Comparison of ENCODE assay signal across 19 mouse cellular contexts in the genomic region with DNA sequence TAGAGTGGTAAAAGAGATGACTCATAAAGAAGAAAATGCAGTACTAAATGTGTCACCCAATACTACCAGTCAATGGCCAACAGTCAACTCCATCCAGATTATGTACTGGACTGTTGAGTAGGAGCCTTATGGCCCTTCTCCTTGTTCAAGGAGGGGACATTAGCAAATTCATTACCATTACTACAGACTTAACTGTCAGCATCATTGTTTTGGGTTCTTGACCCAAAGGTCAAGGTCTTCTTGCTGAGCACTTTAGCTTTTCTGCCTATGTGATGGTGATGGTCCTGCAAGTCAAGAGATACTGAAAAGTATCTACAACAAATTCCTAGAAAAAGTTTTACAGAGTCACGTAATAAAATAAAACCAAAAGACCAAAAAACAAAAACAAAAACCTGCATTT.
A peak's percentile ranks its signal among the peaks of the same experiment; 100 is the strongest.
DNase-seq lines count a peak whose midpoint lies in the region; ATAC-seq and TF ChIP-seq lines count a peak whose summit lies in the region.
"Had no signal": no experiment of that assay in that cellular context is flagged by ENCODE, and none has a peak within 500 bp of the region (broad histone marks: within the 10 kb centered on the region; RNA-seq: fewer than 3 reads in every experiment).

No protein-coding gene starts in this region.

- no peak overlapping the region for H3K9ac ChIP-seq in ES-E14 (ENCODE audit: insufficient read depth, low read depth, low read length, poor library complexity, severe bottlenecking)
- no peak overlapping the region for H3K9ac ChIP-seq in hindbrain, embryonic 13.5 days
- H3K9ac ChIP-seq: embryonic facial prominence, embryonic 12.5 days; forebrain, embryonic 13.5 days; forebrain, embryonic 15.5 days; forebrain, postnatal 0 days had no signal

- no peaks in the 10 kb centered on the region for H3K36me3 ChIP-seq in ES-E14 (ENCODE audit: control insufficient read depth, insufficient read depth, low read length, poor library complexity, severe bottlenecking)
- no peaks in the 10 kb centered on the region for H3K36me3 ChIP-seq in hindbrain, embryonic 13.5 days
- H3K36me3 ChIP-seq: embryonic facial prominence, embryonic 10.5 days; embryonic facial prominence, embryonic 12.5 days; forebrain, embryonic 15.5 days had no signal

- H3K27me3 ChIP-seq in hindbrain, embryonic 13.5 days, result no peaks in the 10 kb centered on the region
- H3K27me3 ChIP-seq: embryonic facial prominence, embryonic 12.5 days; forebrain, embryonic 13.5 days; forebrain, embryonic 15.5 days had no signal

- no peak for ATAC-seq in hindbrain, embryonic 13.5 days (ENCODE audit: low FRiP score)
- ATAC-seq: forebrain, embryonic 13.5 days; forebrain, embryonic 15.5 days; forebrain, postnatal 0 days; Patski had no signal

- 0 out of 4 replicates have a peak, but pooled peaks cover 0 to 6% of the 10 kb centered on the region in 2 experiments for H3K4me1 ChIP-seq in ES-E14 (ENCODE audit: control insufficient read depth in 2 of 2, insufficient read depth in 2 of 2, low read length in 2 of 2, poor library complexity in 1 of 2)
- H3K4me1 ChIP-seq in hindbrain, embryonic 13.5 days (replicated peaks), result no peaks in the 10 kb centered on the region
- H3K4me1 ChIP-seq: embryonic facial prominence, embryonic 10.5 days; embryonic facial prominence, embryonic 12.5 days; forebrain, embryonic 13.5 days; forebrain, embryonic 15.5 days had no signal

- no peak overlapping the region for H3K27ac ChIP-seq in ES-E14 (ENCODE audit: insufficient read depth, low read depth, low read length, poor library complexity, severe bottlenecking)
- H3K27ac ChIP-seq in hindbrain, embryonic 13.5 days, result no peak overlapping the region
- H3K27ac ChIP-seq: embryonic facial prominence, embryonic 10.5 days; embryonic facial prominence, embryonic 12.5 days; forebrain, embryonic 13.5 days; forebrain, embryonic 15.5 days had no signal

- H3K9me3 ChIP-seq in ES-E14 (ENCODE audit: control insufficient read depth, insufficient read depth, low read depth, low read length), result no peaks in the 10 kb centered on the region
- H3K9me3 ChIP-seq in hindbrain, embryonic 13.5 days, result no peaks in the 10 kb centered on the region
- H3K9me3 ChIP-seq: embryonic facial prominence, embryonic 10.5 days; embryonic facial prominence, embryonic 12.5 days; forebrain, embryonic 13.5 days; forebrain, embryonic 15.5 days had no signal

- no peak overlapping the region for H3K4me2 ChIP-seq in hindbrain, embryonic 13.5 days
- H3K4me2 ChIP-seq: embryonic facial prominence, embryonic 12.5 days; forebrain, embryonic 13.5 days; forebrain, embryonic 15.5 days had no signal

- intact Hi-C loops in left cerebral cortex, postnatal 14 days (cut with DNase I), result no loop called here

- DNase-seq in ES-E14 (ENCODE audit: low read depth, low spot score), result peak; percentile 26
- DNase-seq in WW6 (ENCODE audit: low read depth, low spot score), result peak; percentile 5
- DNase-seq in frontal cortex, postnatal 36 days (ENCODE audit: low spot score in 2 of 2), result no peak
- DNase-seq in left cerebral cortex, postnatal 14 days (ENCODE audit: low spot score in 2 of 2), result no peak
- DNase-seq: adrenal gland, adult 2 months; adrenal gland, postnatal 14 days; adrenal gland, postnatal 36 days; cerebellum, adult 11-12 months; cerebellum, adult 2 months; cerebellum, adult 9-10 months; cerebellum, postnatal 10 days; cerebellum, postnatal 25 days; forebrain, postnatal 0 days had no signal

- in situ Hi-C loops in ES-E14 (cut with MboI; ENCODE audit: low sequenced_read_pairs in 2 of 2, unreplicated experiment in 2 of 2), result no loop called here

- WGBS in hindbrain, embryonic 13.5 days, result 95% methylated on average over 1 of the region's 1 CpGs

- no peak overlapping the region for H3K4me3 ChIP-seq in ES-E14 (ENCODE audit: insufficient read depth in 1 of 2, low read depth in 1 of 2, low read length in 2 of 2, poor library complexity in 1 of 2, severe bottlenecking in 1 of 2)
- H3K4me3 ChIP-seq in hindbrain, embryonic 13.5 days, result no peak overlapping the region
- H3K4me3 ChIP-seq: embryonic facial prominence, embryonic 10.5 days; embryonic facial prominence, embryonic 12.5 days; forebrain, embryonic 13.5 days; forebrain, embryonic 15.5 days had no signal

TF ChIP-seq in ES-E14, 5 proteins besides CTCF, POLR2A, EP300 and RAD21:
- TF ChIP-seq MAFK (IDR thresholded peaks at IDR 0.05; ENCODE audit: insufficient read depth, low read depth, low read length) (0 out of 2 replicates have a peak, but pooled peaks have one; percentile 20), ZC3H11A (IDR thresholded peaks at IDR 0.05; ENCODE audit: borderline replicate concordance, low read depth, low read length) (no peak), ZNF384 (IDR thresholded peaks at IDR 0.05; ENCODE audit: low read depth, low read length) (no peak), HCFC1 (IDR thresholded peaks at IDR 0.05; ENCODE audit: borderline replicate concordance, insufficient read depth, low read length) (no peak), CHD2 (IDR thresholded peaks at IDR 0.05; ENCODE audit: low read depth, low read length) (peak; percentile 66; the same call in 1 of the 2 replicates)

Comparison
In these comparisons a context has a peak if more than half of its experiments do, and no peak if none do; other contexts are left out.
1. DNase-seq: peak in ES-E14 (single experiment) and WW6 (single experiment); none in frontal cortex, postnatal 36 days (0 of 2) and left cerebral cortex, postnatal 14 days (0 of 2).